Mouse (Mus musculus) inflammation-experienced regulatory T-cells, adult 16 weeks (primary cell): Measurements from ENCODE around the gene Skap2. TPM values are rescaled to one million over a fixed set of nuclear protein-coding genes. Genes with fewer than 3 reads are reported as not detected.

Experiments used
- polyA plus RNA-seq: library from polyadenylated mRNA; unstranded; fragments of 100-300 nt; shearing (Covaris generic); gene quantifications from one replicate; pipeline ENCODE4 v1.2.1, GENCODE M21; 2017

The Skap2 gene
- 32.2 TPM for polyA plus RNA-seq

GRCm38 (mm10) chr6:52012409-52013244 is at the start of gene Skap2:
Skap2 (minus strand) TSS chr6:52012549.

Other genes with a start within 250 kb of the Skap2 start
- gene Hoxa1, start 145.8 kb upstream of the Skap2 start, polyA plus RNA-seq, result not detected
- gene Hoxa2, start 152.3 kb upstream of the Skap2 start, polyA plus RNA-seq, result not detected
- not detected for gene 5730596B20Rik, start 164.9 kb upstream of the Skap2 start, polyA plus RNA-seq
- gene Hoxa4, start 179.2 kb upstream of the Skap2 start, polyA plus RNA-seq, result not detected
- not detected for gene Hoxa5, start 192.0 kb upstream of the Skap2 start, polyA plus RNA-seq
- gene Hoxa6, start 196.2 kb upstream of the Skap2 start, polyA plus RNA-seq, result not detected
- not detected for gene Hoxa3, start 200.8 kb upstream of the Skap2 start, polyA plus RNA-seq
- not detected for gene Gm28308, start 200.8 kb upstream of the Skap2 start, polyA plus RNA-seq
- 0.33 TPM for gene Hoxa7, start 209.3 kb upstream of the Skap2 start, polyA plus RNA-seq
- 0.12 TPM for gene Hoxa9, start 218.5 kb upstream of the Skap2 start, polyA plus RNA-seq
- gene Hoxa10, start 228.3 kb upstream of the Skap2 start, polyA plus RNA-seq, result not detected
- gene Hoxa11, start 233.3 kb upstream of the Skap2 start, polyA plus RNA-seq, result not detected
- gene Hoxa13, start 248.3 kb upstream of the Skap2 start, polyA plus RNA-seq, result not detected